Mouse (Mus musculus): ENCODE data around the gene Zc3h12d. TPM values are rescaled to one million over a fixed set of nuclear protein-coding genes. Genes with fewer than 3 reads are reported as not detected.

The Zc3h12d gene
- 1 to 10 TPM; 4.3 to 6.3 TPM for total RNA-seq (2023)

GRCm38 (mm10) chr10:7832171-7832676 is at the start of gene Zc3h12d:
TSS of gene Zc3h12d (plus strand) at chr10:7832470.

GRCm38 (mm10) chr10:7792751-7793385 is 39.4 kb upstream of the Zc3h12d start, which contains the start of the genes Ginm1 and Ppil4:
TSS of gene Ginm1 (minus strand) at chr10:7792824.
TSS of gene Ppil4 (plus strand) at chr10:7792891.

Other genes with a start within 250 kb of the Zc3h12d start
- gene Lrp11, start 242.7 kb upstream of the Zc3h12d start, total RNA-seq (2023), result under 1 TPM in 1 of 2 experiments, not detected in 1; 0.13 TPM
- gene Nup43, start 165.0 kb upstream of the Zc3h12d start, total RNA-seq (2023), result 1 to 10 TPM; 5.5 to 6.9 TPM
- 10 to 100 TPM; 60.4 to 62.6 TPM for gene Pcmt1, start 151.3 kb upstream of the Zc3h12d start, total RNA-seq (2023)
- gene Lats1, start 151.3 kb upstream of the Zc3h12d start, total RNA-seq (2023), result 10 to 100 TPM; 23.3 to 25.6 TPM
- 10 to 100 TPM; 31.4 to 40.8 TPM for gene Katna1, start 106.5 kb upstream of the Zc3h12d start, total RNA-seq (2023)
- 10 to 100 TPM; 23.2 to 23.4 TPM for gene Ginm1, start 39.6 kb upstream of the Zc3h12d start, total RNA-seq (2023)
- gene Ppil4, start 39.6 kb upstream of the Zc3h12d start, total RNA-seq (2023), result 10 to 100 TPM; 35.7 to 39.6 TPM
- 100 to 1,000 TPM in 1 of 2 experiments, 10 to 100 TPM in 1; 96.7 to 112 TPM for gene Tab2, start 123.8 kb downstream of the Zc3h12d start, total RNA-seq (2023)

All from neutrophil, adult 59 days (primary cell).